Mouse (Mus musculus): ENCODE measurements at regions not wholly inside any gene's neighbourhood (a gene's known extent, or its start where the extent isn't known, plus 50 kb on each side); places are given as distances from the start of the nearest gene placed in this dataset.

GRCm38 (mm10) chr1:151065090-151065567 lies 71.9 kb upstream of the Hmcn1 start:
- TF ChIP-seq CTCF (conservative IDR thresholded peaks at IDR 0.05; ENCODE audit: insufficient read depth, insufficient read length, low read depth, low read length): no peak
- TF ChIP-seq POLR2A (IDR thresholded peaks at IDR 0.05; ENCODE audit: low read depth, low read length): no peak

All from kidney, adult 2 months (tissue).